Mouse (Mus musculus) liver, embryonic 14.5 days (tissue): Measurements from ENCODE around the gene Nfkbid.

Source experiments
- CTCF ChIP-seq: IDR thresholded peaks from 2 replicates; pipeline ENCODE4 v1.5.1; 2016; ENCODE audit warnings: antibody characterized with exemption, low read depth, control low read depth
- EP300 ChIP-seq: IDR thresholded peaks from 2 replicates; pipeline ENCODE4 v1.6.1; 2016; ENCODE audit warnings: antibody characterized with exemption, low read depth

- no peak for TF ChIP-seq EP300
- no peak for TF ChIP-seq CTCF
These were observed 18.2 kb downstream of the Nfkbid start for GRCm38 (mm10) chr7:30439734-30440133.
